ENCODE assay signal across 47 mouse cellular contexts in the genomic region with DNA sequence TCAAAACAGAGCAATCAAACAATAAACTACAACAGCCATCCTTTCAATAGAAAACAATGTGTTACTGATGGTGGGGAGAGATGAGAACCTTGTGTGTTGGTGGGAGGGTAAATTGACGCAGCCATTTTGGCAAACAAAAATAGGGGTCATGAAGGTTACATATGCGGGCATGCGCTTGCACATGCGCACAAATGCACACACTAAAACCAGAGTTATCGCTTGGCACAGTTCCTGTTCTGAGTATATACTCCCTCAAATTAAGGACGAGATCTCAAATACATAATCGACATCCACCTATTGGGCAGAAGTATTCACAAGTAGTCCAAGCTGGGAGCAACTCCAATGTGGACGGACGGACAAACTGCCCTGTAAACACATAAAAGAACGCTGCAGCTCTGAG. TPM values are rescaled to one million over a fixed set of nuclear protein-coding genes. Genes with fewer than 3 reads are reported as not detected.
"Had no signal": no experiment of that assay in that cellular context is flagged by ENCODE, and none has a peak within 500 bp of the region (broad histone marks: within the 10 kb centered on the region; RNA-seq: fewer than 3 reads in every experiment).

No protein-coding gene starts in this region.

- H3K9ac ChIP-seq: limb, embryonic 12.5 days; limb, embryonic 13.5 days; limb, embryonic 15.5 days; liver, embryonic 12.5 days; liver, embryonic 13.5 days; liver, embryonic 14.5 days; liver, embryonic 15.5 days; liver, postnatal 0 days; lung, embryonic 14.5 days; lung, embryonic 15.5 days; midbrain, embryonic 12.5 days; midbrain, embryonic 13.5 days; midbrain, embryonic 15.5 days; neural tube, embryonic 12.5 days; neural tube, embryonic 13.5 days had no signal

- DNase-seq: left cerebral cortex, postnatal 4 days; liver; liver, embryonic 13.5 days; liver, postnatal 0 days; lung, adult 18-20 months; lung, adult 2 months; lung, embryonic 14.5 days; lung, postnatal 10 days; lung, postnatal 14 days; lung, postnatal 36 days; lung, postnatal 4 days; midbrain, embryonic 14.5 days had no signal

- H3K4me1 ChIP-seq: liver, embryonic 12.5 days; liver, embryonic 13.5 days; liver, embryonic 15.5 days; megakaryocyte, embryonic 14.5 days; midbrain, embryonic 10.5 days; midbrain, embryonic 12.5 days; midbrain, embryonic 13.5 days; midbrain, embryonic 15.5 days; neural tube, embryonic 12.5 days; neural tube, embryonic 13.5 days had no signal

- H3K4me3 ChIP-seq: limb, embryonic 10.5 days; limb, embryonic 12.5 days; limb, embryonic 13.5 days; limb, embryonic 15.5 days; liver, embryonic 12.5 days; liver, embryonic 13.5 days; liver, embryonic 15.5 days; lung, embryonic 15.5 days; megakaryocyte, embryonic 14.5 days; midbrain, embryonic 10.5 days; midbrain, embryonic 12.5 days; midbrain, embryonic 13.5 days; midbrain, embryonic 15.5 days; myocyte; neural tube, embryonic 12.5 days; neural tube, embryonic 13.5 days had no signal

- H3K4me2 ChIP-seq: limb, embryonic 12.5 days; limb, embryonic 13.5 days; limb, embryonic 15.5 days; liver, embryonic 11.5 days; liver, embryonic 12.5 days; liver, embryonic 13.5 days; liver, embryonic 15.5 days; lung, embryonic 14.5 days; lung, embryonic 15.5 days; midbrain, embryonic 11.5 days; midbrain, embryonic 12.5 days; midbrain, embryonic 13.5 days; midbrain, embryonic 15.5 days; neural tube, embryonic 12.5 days; neural tube, embryonic 13.5 days had no signal

- ATAC-seq: liver, embryonic 12.5 days; liver, postnatal 0 days; lung, postnatal 0 days; midbrain, embryonic 13.5 days; midbrain, embryonic 15.5 days; midbrain, embryonic 16.5 days had no signal

- H3K27me3 ChIP-seq: limb, embryonic 13.5 days; limb, embryonic 15.5 days; liver, embryonic 13.5 days; liver, embryonic 15.5 days; lung, embryonic 15.5 days; midbrain, embryonic 13.5 days; midbrain, embryonic 15.5 days; neural tube, embryonic 12.5 days; neural tube, embryonic 13.5 days had no signal

- H3K36me3 ChIP-seq: limb, embryonic 10.5 days; limb, embryonic 12.5 days; limb, embryonic 13.5 days; limb, embryonic 15.5 days; liver, embryonic 12.5 days; liver, embryonic 13.5 days; liver, embryonic 15.5 days; lung, embryonic 15.5 days; midbrain, embryonic 10.5 days; midbrain, embryonic 12.5 days; midbrain, embryonic 13.5 days; midbrain, embryonic 15.5 days; neural tube, embryonic 12.5 days; neural tube, embryonic 13.5 days had no signal

- H3K27ac ChIP-seq: limb, embryonic 10.5 days; limb, embryonic 12.5 days; limb, embryonic 13.5 days; limb, embryonic 15.5 days; liver, embryonic 12.5 days; liver, embryonic 13.5 days; liver, embryonic 14.5 days; liver, embryonic 15.5 days; lung, embryonic 15.5 days; macrophage; midbrain, embryonic 10.5 days; midbrain, embryonic 12.5 days; midbrain, embryonic 13.5 days; midbrain, embryonic 15.5 days; neural tube, embryonic 12.5 days; neural tube, embryonic 13.5 days had no signal

- H3K9me3 ChIP-seq: limb, embryonic 10.5 days; limb, embryonic 12.5 days; limb, embryonic 13.5 days; limb, embryonic 15.5 days; liver, embryonic 12.5 days; liver, embryonic 13.5 days; liver, embryonic 15.5 days; lung, embryonic 15.5 days; megakaryocyte, embryonic 14.5 days; midbrain, embryonic 10.5 days; midbrain, embryonic 12.5 days; midbrain, embryonic 13.5 days; midbrain, embryonic 15.5 days; neural tube, embryonic 12.5 days; neural tube, embryonic 13.5 days had no signal

RNA-seq across cellular contexts. Expression of a gene that starts 25.4 kb away (rescaled TPM):
- total RNA-seq: megakaryocyte, adult 5-6 weeks; megakaryocyte-erythroid progenitor cell, adult 5-6 weeks; monocyte, adult 5-6 weeks had no signal

RNA-seq across cellular contexts. Expression of a gene that starts 25.6 kb away (rescaled TPM):
- total RNA-seq: left cerebral cortex, postnatal 14 days; left cerebral cortex, postnatal 25 days; left cerebral cortex, postnatal 36 days; left cerebral cortex, postnatal 4 days; liver, adult 2 months; megakaryocyte progenitor cell, adult 5-6 weeks; megakaryocyte, adult 5-6 weeks; megakaryocyte-erythroid progenitor cell, adult 5-6 weeks; midbrain, postnatal 0 days; monocyte, adult 5-6 weeks had no signal
- polyA plus RNA-seq: limb, embryonic 10.5 days; limb, embryonic 11.5 days; limb, embryonic 12.5 days; limb, embryonic 13.5 days; limb, embryonic 14.5 days; limb, embryonic 15.5 days; liver, adult 2 months; liver, embryonic 11.5 days; liver, embryonic 12.5 days; liver, embryonic 13.5 days; liver, embryonic 15.5 days; liver, embryonic 16.5 days; liver, postnatal 0 days; lung, adult 2 months; lung, embryonic 14.5 days; lung, embryonic 15.5 days; lung, embryonic 16.5 days; lung, postnatal 0 days; macrophage; midbrain, embryonic 10.5 days; midbrain, embryonic 11.5 days; midbrain, embryonic 12.5 days; midbrain, embryonic 13.5 days; midbrain, embryonic 14.5 days; midbrain, embryonic 15.5 days; midbrain, embryonic 16.5 days; midbrain, postnatal 0 days; myocyte; neural tube, embryonic 11.5 days; neural tube, embryonic 12.5 days; neural tube, embryonic 13.5 days had no signal

RNA-seq across cellular contexts. Expression of a gene that starts 30.7 kb away (rescaled TPM):
- total RNA-seq: left cerebral cortex, postnatal 25 days; megakaryocyte progenitor cell, adult 5-6 weeks; megakaryocyte, adult 5-6 weeks; megakaryocyte-erythroid progenitor cell, adult 5-6 weeks; midbrain, postnatal 0 days; monocyte, adult 5-6 weeks had no signal
- polyA plus RNA-seq: liver, adult 2 months; macrophage; midbrain, embryonic 13.5 days; midbrain, postnatal 0 days had no signal

RNA-seq across cellular contexts. Expression of a gene that starts 41.5 kb away (rescaled TPM):
- total RNA-seq: left cerebral cortex, postnatal 14 days; left cerebral cortex, postnatal 25 days; left cerebral cortex, postnatal 36 days; left cerebral cortex, postnatal 4 days; liver, adult 2 months; megakaryocyte progenitor cell, adult 5-6 weeks; megakaryocyte, adult 5-6 weeks; megakaryocyte-erythroid progenitor cell, adult 5-6 weeks; midbrain, postnatal 0 days; monocyte, adult 5-6 weeks had no signal
- polyA plus RNA-seq: limb, embryonic 10.5 days; limb, embryonic 11.5 days; limb, embryonic 12.5 days; limb, embryonic 13.5 days; limb, embryonic 14.5 days; limb, embryonic 15.5 days; liver, adult 2 months; liver, embryonic 11.5 days; liver, embryonic 12.5 days; liver, embryonic 13.5 days; liver, embryonic 14.5 days; liver, embryonic 15.5 days; liver, embryonic 16.5 days; liver, postnatal 0 days; lung, adult 2 months; lung, embryonic 14.5 days; lung, embryonic 15.5 days; lung, embryonic 16.5 days; lung, postnatal 0 days; macrophage; midbrain, embryonic 10.5 days; midbrain, embryonic 11.5 days; midbrain, embryonic 12.5 days; midbrain, embryonic 13.5 days; midbrain, embryonic 14.5 days; midbrain, embryonic 15.5 days; midbrain, embryonic 16.5 days; midbrain, postnatal 0 days; myocyte; neural tube, embryonic 11.5 days; neural tube, embryonic 12.5 days; neural tube, embryonic 13.5 days had no signal

RNA-seq across cellular contexts. Expression of a gene that starts 54.2 kb away (rescaled TPM):
- total RNA-seq: left cerebral cortex, postnatal 14 days; left cerebral cortex, postnatal 4 days; liver, adult 2 months; megakaryocyte progenitor cell, adult 5-6 weeks; megakaryocyte, adult 5-6 weeks; megakaryocyte-erythroid progenitor cell, adult 5-6 weeks; midbrain, postnatal 0 days; monocyte, adult 5-6 weeks had no signal
- polyA plus RNA-seq: limb, embryonic 10.5 days; limb, embryonic 11.5 days; limb, embryonic 12.5 days; limb, embryonic 13.5 days; limb, embryonic 14.5 days; limb, embryonic 15.5 days; liver, adult 2 months; liver, embryonic 11.5 days; liver, embryonic 12.5 days; liver, embryonic 13.5 days; liver, embryonic 14.5 days; liver, embryonic 15.5 days; liver, embryonic 16.5 days; liver, postnatal 0 days; lung, adult 2 months; lung, embryonic 14.5 days; lung, embryonic 15.5 days; lung, embryonic 16.5 days; lung, postnatal 0 days; macrophage; midbrain, embryonic 10.5 days; midbrain, embryonic 11.5 days; midbrain, embryonic 12.5 days; midbrain, embryonic 13.5 days; midbrain, embryonic 14.5 days; midbrain, embryonic 15.5 days; midbrain, embryonic 16.5 days; myocyte; neural tube, embryonic 11.5 days; neural tube, embryonic 12.5 days; neural tube, embryonic 13.5 days had no signal
